ENCODE assay signal across 14 mouse cellular contexts in the genomic region with DNA sequence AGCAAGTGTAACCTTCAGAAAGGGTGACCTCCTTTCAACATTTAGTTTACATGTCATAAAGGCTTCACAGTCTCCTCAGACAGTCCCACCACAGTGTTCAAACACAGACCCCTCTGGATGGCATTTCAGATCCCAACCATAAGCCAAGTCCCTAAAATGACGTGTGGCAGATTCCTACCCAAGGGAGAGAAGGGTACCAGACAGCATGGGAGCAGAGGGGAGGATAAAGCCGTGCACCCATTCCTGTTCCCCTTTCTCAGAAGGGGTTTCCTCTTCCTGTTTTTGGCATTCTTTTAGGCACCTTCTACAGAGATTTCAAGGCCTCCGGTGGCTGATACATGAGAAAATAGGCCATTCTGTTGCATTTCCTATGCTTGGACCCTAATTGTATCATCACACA. TPM values are rescaled to one million over a fixed set of nuclear protein-coding genes. Genes with fewer than 3 reads are reported as not detected.
"Had no signal": no experiment of that assay in that cellular context is flagged by ENCODE, and none has a peak within 500 bp of the region (broad histone marks: within the 10 kb centered on the region; RNA-seq: fewer than 3 reads in every experiment).

No protein-coding gene starts in this region.

- ATAC-seq: hindbrain, postnatal 0 days; intestine, embryonic 16.5 days had no signal

- DNase-seq: gastrocnemius, adult 2 months; gastrocnemius, postnatal 10 days; gastrocnemius, postnatal 25 days; heart, adult 18-20 months; heart, postnatal 10 days; heart, postnatal 36 days; kidney, adult 18-20 months; kidney, adult 8-10 months; kidney, postnatal 10 days; kidney, postnatal 4 days; liver; liver, embryonic 13.5 days had no signal

RNA-seq across cellular contexts. Expression of a gene that starts 13.1 kb away (rescaled TPM):
- total RNA-seq: gastrocnemius, adult 2 months had no signal
